Mouse (Mus musculus) forebrain, embryonic 16.5 days (tissue): ENCODE data around the gene Folr2. TPM values are rescaled to one million over a fixed set of nuclear protein-coding genes. Genes with fewer than 3 reads are reported as not detected.
A peak's percentile ranks its signal among the peaks of the same experiment; 100 is the strongest.

Experiments used
- ATAC-seq: fragments of 200-750 bp; cut with Nextera tagmentation; 2 replicates; pipeline ENCODE4 v1.8.0; 2017; ENCODE audit warnings: mild to moderate bottlenecking, moderate library complexity
- H3K27ac ChIP-seq: fragments of 300-500 bp; sonication (generic); 2 replicates; pipeline ENCODE4 v1.5.1; 2014; ENCODE audit warnings: low read length, control low read depth
- H3K27me3 ChIP-seq: fragments of 300-500 bp; sonication (generic); replicated peaks from 2 replicates; pipeline ENCODE4 v1.6.1; 2014; ENCODE audit warnings: low read length; ENCODE audit not compliant: control insufficient read depth, insufficient read depth
- H3K36me3 ChIP-seq: fragments of 300-500 bp; sonication (generic); 2 replicates; pipeline ENCODE4 v1.6.1; 2014; ENCODE audit not compliant: control insufficient read depth, insufficient read depth
- H3K4me1 ChIP-seq: fragments of 300-500 bp; sonication (generic); replicated peaks from 2 replicates; pipeline ENCODE4 v1.6.1; 2014; ENCODE audit warnings: low read length; ENCODE audit not compliant: control insufficient read depth, insufficient read depth
- H3K4me2 ChIP-seq: fragments of 300-500 bp; sonication (generic); 2 replicates; pipeline ENCODE4 v1.6.1; 2014; ENCODE audit warnings: mild to moderate bottlenecking, low read length, control low read depth
- H3K4me3 ChIP-seq: fragments of 300-500 bp; sonication (generic); replicated peaks from 2 replicates; pipeline ENCODE4 v1.5.1; 2014; ENCODE audit warnings: mild to moderate bottlenecking, low read length, control low read depth
- H3K9ac ChIP-seq: fragments of 300-500 bp; sonication (generic); replicated peaks from 2 replicates; pipeline ENCODE4 v1.6.1; 2014; ENCODE audit warnings: low read depth, low read length, control low read depth
- H3K9me3 ChIP-seq: fragments of 300-500 bp; sonication (generic); 2 replicates; pipeline ENCODE4 v1.6.1; 2016; ENCODE audit warnings: low read length; ENCODE audit not compliant: control insufficient read depth
- WGBS: fragments of 180-500 bp; shearing (Covaris S2); extraction: QIAGEN DNeasy Blood & Tissue Kit; methylation state at CpG from one replicate; pipeline ENCODE4 v1.1.7; 2014; 5-methylcytosine and 5-hydroxymethylcytosine counted together
- polyA plus RNA-seq: library from polyadenylated mRNA; unstranded; fragments of >200 nt; fragmentation: Nextera tagmentation; extraction: Ambion mirVana; gene quantifications from 2 replicates; pipeline ENCODE4 v1.2.1, GENCODE M21; 2015

Gene Folr2
- polyA plus RNA-seq, 1 experiment from 2014 or later = 0.94 TPM

GRCm38 (mm10) chr7:101895695-101896094 lies 38.7 kb upstream of the Folr2 start:
- no peaks in the 10 kb centered on the region for H3K27me3 ChIP-seq
- peaks cover 10% of the 10 kb centered on the region for H3K4me1 ChIP-seq
- WGBS = 36% methylated on average over 9 of the region's 9 CpGs
- H3K4me2 ChIP-seq = peak overlapping the region; percentile 39
- no peak for ATAC-seq
- H3K27ac ChIP-seq = peak overlapping the region; percentile 95
- H3K4me3 ChIP-seq = peak overlapping the region; percentile 60
- no peaks in the 10 kb centered on the region for H3K9me3 ChIP-seq
- peak overlapping the region; percentile 56 for H3K9ac ChIP-seq
- 0 out of 2 replicates have a peak, but pooled peaks cover 2% of the 10 kb centered on the region for H3K36me3 ChIP-seq

GRCm38 (mm10) chr7:101888460-101888859 lies 31.5 kb upstream of the Folr2 start:
- no peaks in the 10 kb centered on the region for H3K9me3 ChIP-seq
- ATAC-seq = no peak
- no peaks in the 10 kb centered on the region for H3K36me3 ChIP-seq
- no peak overlapping the region for H3K4me2 ChIP-seq
- no peak overlapping the region for H3K4me3 ChIP-seq
- no peaks in the 10 kb centered on the region for H3K4me1 ChIP-seq
- H3K27ac ChIP-seq = no peak overlapping the region
- WGBS = 83% methylated on average over 4 of the region's 4 CpGs
- no peak overlapping the region for H3K9ac ChIP-seq
- H3K27me3 ChIP-seq = no peaks in the 10 kb centered on the region; the same call in 1 of the 2 replicates

GRCm38 (mm10) chr7:101886274-101886673 lies 29.3 kb upstream of the Folr2 start:
- WGBS = 82% methylated on average over 6 of the region's 6 CpGs
- ATAC-seq = no peak
- Histone ChIP-seq H3K9ac (no peak overlapping the region), H3K36me3 (no peaks in the 10 kb centered on the region), H3K27ac (no peak overlapping the region), H3K27me3 (no peaks in the 10 kb centered on the region; the same call in 1 of the 2 replicates), H3K4me1 (no peaks in the 10 kb centered on the region), H3K9me3 (no peaks in the 10 kb centered on the region), H3K4me3 (no peak overlapping the region), H3K4me2 (no peak overlapping the region)

- H3K9ac ChIP-seq = no peak overlapping the region
These were observed 27.2 kb upstream of the Folr2 start for GRCm38 (mm10) chr7:101884160-101884559.

GRCm38 (mm10) chr7:101882413-101883154 lies 25.6 kb upstream of the Folr2 start:
- Histone ChIP-seq H3K4me3 (no peak overlapping the region), H3K4me2 (no peak overlapping the region), H3K27me3 (no peaks in the 10 kb centered on the region), H3K36me3 (no peaks in the 10 kb centered on the region), H3K9me3 (no peaks in the 10 kb centered on the region), H3K9ac (no peak overlapping the region), H3K4me1 (no peaks in the 10 kb centered on the region), H3K27ac (no peak overlapping the region)
- no peak for ATAC-seq
- WGBS = 62% methylated on average over 9 of the region's 9 CpGs

More at GRCm38 (mm10) chr7:101884160-101884559, 27.2 kb upstream of the Folr2 start:
- H3K9me3 ChIP-seq = no peaks in the 10 kb centered on the region
- H3K27me3 ChIP-seq = no peaks in the 10 kb centered on the region
- H3K27ac ChIP-seq = no peak overlapping the region
- H3K36me3 ChIP-seq = no peaks in the 10 kb centered on the region
- no peaks in the 10 kb centered on the region for H3K4me1 ChIP-seq
- no peak for ATAC-seq
- H3K4me2 ChIP-seq = no peak overlapping the region
- 91% methylated on average over 4 of the region's 4 CpGs for WGBS
- H3K4me3 ChIP-seq = no peak overlapping the region

GRCm38 (mm10) chr7:101880855-101881254 lies 23.9 kb upstream of the Folr2 start:
- Histone ChIP-seq H3K9me3 (no peaks in the 10 kb centered on the region), H3K27me3 (no peaks in the 10 kb centered on the region), H3K4me1 (no peaks in the 10 kb centered on the region), H3K36me3 (no peaks in the 10 kb centered on the region), H3K9ac (no peak overlapping the region), H3K4me3 (no peak overlapping the region), H3K4me2 (no peak overlapping the region), H3K27ac (no peak overlapping the region)
- WGBS = 75% methylated on average over 4 of the region's 4 CpGs
- ATAC-seq = no peak

- H3K4me3 ChIP-seq = no peak overlapping the region
- no peak overlapping the region for H3K27ac ChIP-seq
- H3K4me1 ChIP-seq = no peaks in the 10 kb centered on the region
- no peaks in the 10 kb centered on the region for H3K27me3 ChIP-seq
- no peak overlapping the region for H3K4me2 ChIP-seq
- H3K9ac ChIP-seq = no peak overlapping the region
- ATAC-seq = no peak
- WGBS = 83% methylated on average over 1 of the region's 1 CpGs
- H3K36me3 ChIP-seq = no peaks in the 10 kb centered on the region
- H3K9me3 ChIP-seq = no peaks in the 10 kb centered on the region
These were observed 19.0 kb upstream of the Folr2 start for GRCm38 (mm10) chr7:101875978-101876377.

GRCm38 (mm10) chr7:101871296-101871695 lies 14.3 kb upstream of the Folr2 start:
- Histone ChIP-seq H3K4me3 (no peak overlapping the region), H3K4me2 (no peak overlapping the region), H3K27ac (no peak overlapping the region), H3K36me3 (no peaks in the 10 kb centered on the region), H3K27me3 (no peaks in the 10 kb centered on the region), H3K4me1 (no peaks in the 10 kb centered on the region), H3K9ac (no peak overlapping the region), H3K9me3 (no peaks in the 10 kb centered on the region)
- 88% methylated on average over 3 of the region's 3 CpGs for WGBS
- ATAC-seq = no peak

GRCm38 (mm10) chr7:101870629-101871028 lies 13.6 kb upstream of the Folr2 start, which contains the start of gene Folr1:
Folr1 (minus strand) TSS chr7:101870788.
- H3K9me3 ChIP-seq = no peaks in the 10 kb centered on the region
- H3K27me3 ChIP-seq = no peaks in the 10 kb centered on the region
- no peaks in the 10 kb centered on the region for H3K4me1 ChIP-seq
- no peak within 1 kb of the TSS for H3K27ac ChIP-seq
- H3K9ac ChIP-seq = no peak within 1 kb of the TSS
- no peak within 1 kb of the TSS for H3K4me3 ChIP-seq
- no peak for ATAC-seq
- 82% methylated on average over 2 of the region's 2 CpGs for WGBS
- no peak within 1 kb of the TSS for H3K4me2 ChIP-seq
- no peaks in the 10 kb centered on the region for H3K36me3 ChIP-seq
